Mouse (Mus musculus) heart, embryonic 15.5 days (tissue): ENCODE results near the gene Sbf1. TPM values are rescaled to one million over a fixed set of nuclear protein-coding genes. Genes with fewer than 3 reads are reported as not detected.

ENCODE experiments used
- ATAC-seq: fragments of 200-750 bp; cut with Nextera tagmentation; replicated peaks from 2 replicates; pipeline ENCODE4 v1.8.0; 2017; ENCODE audit warnings: low read depth, moderate TSS enrichment; ENCODE audit not compliant: insufficient number of reproducible peaks, insufficient read depth, low FRiP score
- H3K27ac ChIP-seq: fragments of 300-500 bp; sonication (generic); 2 replicates; pipeline ENCODE4 v1.5.1; 2015; ENCODE audit warnings: mild to moderate bottlenecking, inconsistent platforms
- H3K27me3 ChIP-seq: fragments of 300-500 bp; sonication (generic); 2 replicates; pipeline ENCODE4 v1.6.1; 2015; ENCODE audit warnings: inconsistent platforms
- H3K36me3 ChIP-seq: fragments of 300-500 bp; sonication (generic); 2 replicates; pipeline ENCODE4 v1.6.1; 2015; ENCODE audit warnings: mild to moderate bottlenecking, inconsistent platforms
- H3K4me1 ChIP-seq: fragments of 300-500 bp; sonication (generic); replicated peaks from 2 replicates; pipeline ENCODE4 v1.6.1; 2015; ENCODE audit warnings: inconsistent platforms
- H3K4me2 ChIP-seq: fragments of 300-500 bp; sonication (generic); 2 replicates; pipeline ENCODE4 v1.6.1; 2015; ENCODE audit warnings: inconsistent platforms, mild to moderate bottlenecking, moderate library complexity
- H3K4me3 ChIP-seq: fragments of 300-500 bp; sonication (generic); 2 replicates; pipeline ENCODE4 v1.5.1; 2015; ENCODE audit warnings: mild to moderate bottlenecking, inconsistent platforms
- H3K9ac ChIP-seq: fragments of 300-500 bp; sonication (generic); 2 replicates; pipeline ENCODE4 v1.6.1; 2015; ENCODE audit warnings: mild to moderate bottlenecking, inconsistent platforms
- H3K9me3 ChIP-seq: fragments of 300-500 bp; sonication (generic); replicated peaks from 2 replicates; pipeline ENCODE4 v1.6.1; 2016; ENCODE audit warnings: inconsistent platforms
- WGBS: fragments of 180-500 bp; shearing (Covaris S2); methylation state at CpG from one replicate; pipeline ENCODE4 v1.1.7; 2015; ENCODE audit warnings: mixed read lengths; 5-methylcytosine and 5-hydroxymethylcytosine counted together
- polyA plus RNA-seq: library from polyadenylated mRNA; unstranded; fragments of >200 nt; fragmentation: Nextera tagmentation; extraction: Ambion mirVana; gene quantifications from 2 replicates; pipeline ENCODE4 v1.2.1, GENCODE M21; 2015

Sbf1 gene
- polyA plus RNA-seq, 1 experiment from 2014 or later = 27.5 TPM

GRCm38 (mm10) chr15:89296465-89296864 lies 18.6 kb downstream of the Sbf1 start:
- Histone ChIP-seq H3K27me3 (no peaks in the 10 kb centered on the region), H3K9ac (no peak overlapping the region), H3K4me2 (no peak overlapping the region), H3K9me3 (no peaks in the 10 kb centered on the region), H3K36me3 (peaks cover 76% of the 10 kb centered on the region), H3K27ac (no peak overlapping the region), H3K4me1 (peaks cover 9% of the 10 kb centered on the region), H3K4me3 (no peak overlapping the region)
- WGBS = 35% methylated on average over 1 of the region's 1 CpGs
- ATAC-seq = peak; percentile 40; the same call in 1 of the 2 replicates

GRCm38 (mm10) chr15:89295580-89296165 lies 19.4 kb downstream of the Sbf1 start:
- Histone ChIP-seq H3K9ac (no peak overlapping the region), H3K4me1 (peaks cover 9% of the 10 kb centered on the region), H3K4me3 (no peak overlapping the region), H3K9me3 (no peaks in the 10 kb centered on the region), H3K4me2 (no peak overlapping the region), H3K27me3 (no peaks in the 10 kb centered on the region), H3K36me3 (peaks cover 74% of the 10 kb centered on the region), H3K27ac (no peak overlapping the region)
- ATAC-seq = no peak
- 80% methylated on average over 8 of the region's 8 CpGs for WGBS

GRCm38 (mm10) chr15:89293778-89294177 lies 21.3 kb downstream of the Sbf1 start:
- ATAC-seq = no peak
- Histone ChIP-seq H3K27ac (no peak overlapping the region), H3K36me3 (peaks cover 75% of the 10 kb centered on the region), H3K4me2 (no peak overlapping the region), H3K9me3 (no peaks in the 10 kb centered on the region), H3K4me1 (peaks cover 9% of the 10 kb centered on the region), H3K9ac (no peak overlapping the region), H3K27me3 (no peaks in the 10 kb centered on the region), H3K4me3 (no peak overlapping the region)
- WGBS = 94% methylated on average over 10 of the region's 10 CpGs

GRCm38 (mm10) chr15:89292795-89293194 lies 22.3 kb downstream of the Sbf1 start:
- Histone ChIP-seq H3K27ac (no peak overlapping the region), H3K4me3 (no peak overlapping the region), H3K9me3 (no peaks in the 10 kb centered on the region), H3K27me3 (no peaks in the 10 kb centered on the region), H3K36me3 (peaks cover 84% of the 10 kb centered on the region), H3K4me1 (peaks cover 9% of the 10 kb centered on the region), H3K9ac (no peak overlapping the region), H3K4me2 (no peak overlapping the region)
- 44% methylated on average over 2 of the region's 2 CpGs for WGBS
- no peak for ATAC-seq

- ATAC-seq = no peak
- Histone ChIP-seq H3K9ac (no peak overlapping the region), H3K9me3 (no peaks in the 10 kb centered on the region), H3K36me3 (peaks cover 83% of the 10 kb centered on the region), H3K4me1 (peaks cover 4% of the 10 kb centered on the region), H3K4me3 (no peak overlapping the region), H3K4me2 (no peak overlapping the region), H3K27me3 (no peaks in the 10 kb centered on the region), H3K27ac (no peak overlapping the region)
- WGBS = 89% methylated on average over 3 of the region's 3 CpGs
Observed at GRCm38 (mm10) chr15:89291521-89291920, 23.6 kb downstream of the Sbf1 start.

- H3K27me3 ChIP-seq = no peaks in the 10 kb centered on the region
- no peak overlapping the region for H3K27ac ChIP-seq
- no peak overlapping the region for H3K4me3 ChIP-seq
- H3K4me1 ChIP-seq = no peaks in the 10 kb centered on the region
- peaks cover 67% of the 10 kb centered on the region for H3K36me3 ChIP-seq
- H3K4me2 ChIP-seq = no peak overlapping the region
- no peaks in the 10 kb centered on the region for H3K9me3 ChIP-seq
- no peak for ATAC-seq
- WGBS = 91% methylated on average over 11 of the region's 11 CpGs
- no peak overlapping the region for H3K9ac ChIP-seq
Observed at GRCm38 (mm10) chr15:89289455-89289854, 25.7 kb downstream of the Sbf1 start.

GRCm38 (mm10) chr15:89288227-89288767 lies 26.8 kb downstream of the Sbf1 start:
- no peak overlapping the region for H3K4me2 ChIP-seq
- H3K27me3 ChIP-seq = no peaks in the 10 kb centered on the region
- WGBS = 86% methylated on average over 23 of the region's 23 CpGs
- no peaks in the 10 kb centered on the region for H3K9me3 ChIP-seq
- H3K36me3 ChIP-seq = peaks cover 66% of the 10 kb centered on the region
- no peaks in the 10 kb centered on the region for H3K4me1 ChIP-seq
- ATAC-seq = no peak
- H3K27ac ChIP-seq = no peak overlapping the region
- no peak overlapping the region for H3K9ac ChIP-seq
- H3K4me3 ChIP-seq = no peak overlapping the region

GRCm38 (mm10) chr15:89286582-89286981 lies 28.5 kb downstream of the Sbf1 start:
- no peak for ATAC-seq
- Histone ChIP-seq H3K4me2 (no peak overlapping the region), H3K27me3 (no peaks in the 10 kb centered on the region), H3K4me3 (no peak overlapping the region), H3K9me3 (no peaks in the 10 kb centered on the region), H3K27ac (no peak overlapping the region), H3K9ac (no peak overlapping the region), H3K36me3 (peaks cover 66% of the 10 kb centered on the region), H3K4me1 (no peaks in the 10 kb centered on the region)
- 88% methylated on average over 5 of the region's 5 CpGs for WGBS

- WGBS = 77% methylated on average over 7 of the region's 7 CpGs
- no peaks in the 10 kb centered on the region for H3K9me3 ChIP-seq
- H3K4me2 ChIP-seq = no peak overlapping the region
- H3K36me3 ChIP-seq = peaks cover 65% of the 10 kb centered on the region
- no peak for ATAC-seq
- no peak overlapping the region for H3K27ac ChIP-seq
- H3K4me3 ChIP-seq = no peak overlapping the region
- no peaks in the 10 kb centered on the region for H3K4me1 ChIP-seq
- H3K9ac ChIP-seq = no peak overlapping the region
- H3K27me3 ChIP-seq = no peaks in the 10 kb centered on the region
Observed at GRCm38 (mm10) chr15:89286114-89286513, 29.0 kb downstream of the Sbf1 start.

- Histone ChIP-seq H3K4me3 (no peak overlapping the region), H3K4me1 (no peaks in the 10 kb centered on the region), H3K27me3 (no peaks in the 10 kb centered on the region), H3K27ac (no peak overlapping the region), H3K4me2 (no peak overlapping the region), H3K36me3 (peaks cover 68% of the 10 kb centered on the region), H3K9me3 (no peaks in the 10 kb centered on the region), H3K9ac (no peak overlapping the region)
- WGBS = 83% methylated on average over 5 of the region's 5 CpGs
- ATAC-seq = no peak
Observed at GRCm38 (mm10) chr15:89285478-89285877, 29.6 kb downstream of the Sbf1 start.

GRCm38 (mm10) chr15:89285004-89285403 lies 30.1 kb downstream of the Sbf1 start:
- Histone ChIP-seq H3K36me3 (peaks cover 69% of the 10 kb centered on the region), H3K27ac (no peak overlapping the region)
- ATAC-seq = no peak

GRCm38 (mm10) chr15:89284094-89284493 lies 31.0 kb downstream of the Sbf1 start:
- Histone ChIP-seq H3K4me2 (no peak overlapping the region), H3K9ac (no peak overlapping the region), H3K27ac (no peak overlapping the region), H3K36me3 (peaks cover 64% of the 10 kb centered on the region), H3K9me3 (no peaks in the 10 kb centered on the region), H3K4me1 (no peaks in the 10 kb centered on the region), H3K27me3 (no peaks in the 10 kb centered on the region), H3K4me3 (no peak overlapping the region)
- WGBS = 77% methylated on average over 2 of the region's 2 CpGs
- no peak for ATAC-seq

More at GRCm38 (mm10) chr15:89285004-89285403, 30.1 kb downstream of the Sbf1 start:
- Histone ChIP-seq H3K4me2 (no peak overlapping the region), H3K27me3 (no peaks in the 10 kb centered on the region), H3K9ac (no peak overlapping the region), H3K4me3 (no peak overlapping the region), H3K9me3 (no peaks in the 10 kb centered on the region), H3K4me1 (no peaks in the 10 kb centered on the region)
